Mouse (Mus musculus) natural killer cell, adult 2 months (primary cell): Measurements from ENCODE around the gene Gm20431.

ENCODE experiments used
- DNase-seq, 2 experiments: peaks; one replicate each; pipeline ENCODE4 v3.0.0; 2022; ENCODE audit warnings: low spot score in 2 of 2

The Gm20431 gene

DNA sequence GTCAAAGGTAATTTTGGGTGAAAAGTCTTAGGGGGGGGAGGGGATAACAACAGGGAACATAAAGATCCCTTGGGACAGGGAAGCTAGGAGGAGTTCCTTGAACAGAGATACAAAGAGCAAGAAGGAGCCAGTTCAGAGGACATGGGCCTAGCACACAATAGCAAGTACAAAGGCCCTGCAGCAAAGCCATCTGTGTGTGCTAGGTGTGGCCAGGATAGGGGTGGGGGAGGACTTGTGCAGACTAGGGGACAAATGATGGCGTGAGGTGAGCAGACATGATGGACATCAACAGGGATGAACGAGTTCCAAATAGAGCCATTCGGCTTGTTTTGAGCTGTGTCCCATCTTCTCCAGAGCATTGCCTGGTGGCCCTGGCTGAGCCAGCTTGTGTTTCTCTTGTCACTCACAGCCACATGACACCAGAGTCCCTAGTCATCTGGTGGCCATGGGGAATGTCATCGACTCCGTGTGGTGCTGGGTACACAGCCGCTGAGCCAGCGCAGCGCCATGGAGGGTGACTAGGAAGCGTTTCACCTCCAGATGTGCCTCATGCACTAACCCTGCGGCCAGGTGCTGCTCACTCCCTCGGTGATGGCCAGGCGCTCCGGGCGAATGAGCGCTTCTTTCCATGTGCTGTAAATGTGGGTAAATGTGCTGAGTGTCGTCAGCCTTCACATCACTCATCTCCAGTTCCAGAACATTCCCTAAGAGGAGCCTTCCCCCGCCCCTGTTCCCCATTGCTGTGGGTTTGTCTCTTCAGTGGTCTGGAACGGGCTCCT, 89.7 kb downstream of the Gm20431 start:
- no peak for DNase-seq

DNA sequence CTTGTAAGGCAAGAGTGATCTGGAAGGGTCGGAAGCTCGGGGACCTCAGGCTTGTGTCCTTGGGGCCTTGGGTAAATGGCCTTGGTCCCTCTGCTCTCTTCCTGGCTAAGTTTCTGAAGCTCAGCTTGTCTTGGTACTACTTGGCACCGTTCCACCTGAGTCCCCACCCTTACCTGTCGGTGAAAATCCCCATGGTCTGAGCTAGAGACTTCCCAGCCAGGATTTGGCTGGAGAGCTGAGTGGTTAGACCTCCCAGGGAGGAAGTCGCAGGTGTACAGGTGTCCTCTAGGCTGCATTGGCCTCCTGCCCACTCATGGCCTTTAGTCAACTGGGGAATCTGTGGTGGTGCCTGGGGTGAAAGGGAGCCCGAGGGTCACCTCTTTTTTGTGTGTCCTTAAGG, 90.5 kb downstream of the Gm20431 start:
- no peak for DNase-seq

DNA sequence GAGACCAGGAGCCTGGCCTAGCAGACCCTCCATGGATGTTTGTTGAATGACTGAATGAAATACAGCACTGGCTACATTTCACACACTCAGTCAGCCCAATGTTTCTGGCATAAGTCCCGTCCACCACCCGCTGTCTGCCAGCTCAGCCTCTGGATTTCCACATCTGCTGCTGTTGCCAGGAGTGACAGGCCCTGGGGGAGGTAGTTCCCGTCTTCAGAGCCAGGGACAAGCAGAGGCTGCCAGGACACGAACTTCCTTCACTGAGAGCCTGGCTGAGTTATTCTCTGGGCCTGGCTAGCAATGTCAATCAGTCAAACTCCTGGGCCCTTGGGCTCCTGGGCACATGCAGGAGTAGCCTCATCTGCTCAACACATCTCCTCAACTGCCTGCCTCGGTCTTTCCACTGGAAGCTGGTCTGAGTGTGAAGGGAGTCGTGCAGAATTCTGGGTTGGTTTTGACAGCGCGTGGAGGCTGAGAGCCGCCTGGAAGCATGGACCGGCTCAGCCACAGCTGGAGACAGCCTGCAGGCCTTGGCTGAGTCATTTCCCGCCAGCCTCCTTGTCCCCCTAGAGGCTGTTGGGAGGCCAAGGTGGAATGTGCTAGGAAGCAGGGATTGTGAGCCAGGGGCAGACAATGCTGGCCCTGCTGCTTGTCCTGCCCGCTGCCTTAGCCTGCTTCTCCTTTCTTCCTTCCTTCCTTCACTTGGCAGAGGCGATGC, 91.2 kb downstream of the Gm20431 start:
- DNase-seq = no peak

DNA sequence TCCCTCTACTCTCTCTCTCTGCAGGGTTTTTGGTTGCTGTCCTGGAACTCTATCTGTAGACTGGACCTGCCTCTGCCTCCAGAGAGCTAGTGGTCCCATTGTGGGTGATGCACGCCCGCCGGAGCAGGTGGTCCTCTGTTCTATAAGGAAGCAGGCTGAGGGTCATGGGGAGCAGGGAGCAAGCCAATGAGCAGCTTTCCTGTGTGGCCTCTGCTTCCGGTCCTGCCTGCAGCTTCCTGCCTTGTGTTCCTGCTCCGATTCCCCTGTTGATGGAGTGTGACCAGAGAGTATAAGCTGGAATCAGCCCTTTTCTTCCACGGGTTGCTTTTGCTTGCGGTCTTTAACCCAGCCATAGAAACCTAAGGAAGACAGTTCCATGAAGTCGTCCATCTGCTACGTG, 93.2 kb downstream of the Gm20431 start:
- DNase-seq = no peak

DNA sequence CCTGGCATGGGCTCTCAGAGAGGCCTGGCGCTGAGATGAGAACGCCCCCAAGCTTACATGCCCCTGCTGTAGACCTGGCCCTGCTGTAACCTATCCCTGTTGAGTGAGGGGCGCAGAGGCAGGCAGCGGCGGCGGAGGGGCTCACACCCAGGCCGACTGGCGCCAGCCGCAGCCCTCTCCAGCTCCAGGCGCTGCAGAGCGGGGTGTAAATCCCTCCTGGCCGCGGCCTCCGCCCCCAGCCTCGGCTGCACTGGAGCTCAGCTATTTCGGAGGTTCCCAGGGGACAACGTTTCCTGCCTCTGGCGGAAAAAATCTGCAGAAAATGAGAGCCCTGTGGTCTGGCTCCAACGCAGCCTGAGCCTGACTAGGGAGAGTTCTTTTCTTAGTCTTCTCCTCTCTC, 95.6 kb downstream of the Gm20431 start:
- DNase-seq = no peak

DNA sequence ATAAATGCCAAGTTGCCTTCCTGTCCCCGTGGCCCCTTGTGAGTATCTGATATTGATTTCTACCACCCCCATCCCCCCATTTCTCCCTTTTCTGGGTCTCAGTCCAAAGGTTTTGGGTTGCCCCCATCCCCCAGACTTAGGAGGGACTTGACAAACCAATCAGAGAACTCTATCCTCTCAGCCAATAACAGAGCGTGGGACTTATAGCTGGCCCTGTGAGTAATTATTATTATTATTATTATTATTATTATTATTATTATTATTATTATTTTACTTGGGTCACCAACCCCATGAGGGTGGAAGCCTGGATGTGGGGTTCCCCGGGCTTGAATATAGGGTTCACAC, 96.0 kb downstream of the Gm20431 start:
- no peak for DNase-seq

DNA sequence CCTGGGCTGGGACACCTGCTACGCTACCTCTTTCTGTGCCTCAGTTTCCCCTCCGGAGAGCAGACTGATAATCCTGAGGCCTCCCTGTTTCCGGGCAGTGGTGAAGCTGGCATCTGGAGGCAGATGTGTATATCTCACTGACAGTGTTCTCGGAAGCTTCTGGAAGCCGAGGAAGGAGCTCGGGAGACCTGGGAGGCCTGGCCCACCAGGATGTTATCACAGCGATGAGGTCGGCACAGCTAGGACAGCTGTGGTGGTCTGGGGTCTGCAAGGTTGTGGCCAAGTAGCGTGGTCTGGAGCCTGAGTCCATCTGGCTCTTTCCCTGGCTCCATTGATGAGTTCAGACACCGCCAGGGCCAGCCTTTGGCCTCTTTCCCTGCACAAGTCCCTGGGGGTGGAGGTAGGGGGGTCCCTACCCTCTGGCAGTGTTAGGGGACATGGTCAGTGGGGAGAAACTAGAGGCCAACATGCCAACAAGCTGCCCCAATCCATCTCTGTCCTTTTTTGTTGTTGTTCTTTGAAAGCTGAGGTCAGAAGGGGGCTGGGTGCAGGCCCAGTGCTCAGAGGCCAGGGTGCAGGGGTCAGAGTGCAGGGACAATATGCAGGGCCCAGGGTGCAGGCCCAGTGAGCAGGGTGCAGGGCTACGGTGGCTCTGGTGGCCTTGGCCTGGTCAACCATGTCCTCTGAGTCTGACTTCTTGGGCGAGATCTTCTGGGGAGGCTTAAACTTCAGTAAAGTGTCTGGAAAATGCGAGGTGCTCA, 96.6 kb downstream of the Gm20431 start:
- no peak for DNase-seq

DNA sequence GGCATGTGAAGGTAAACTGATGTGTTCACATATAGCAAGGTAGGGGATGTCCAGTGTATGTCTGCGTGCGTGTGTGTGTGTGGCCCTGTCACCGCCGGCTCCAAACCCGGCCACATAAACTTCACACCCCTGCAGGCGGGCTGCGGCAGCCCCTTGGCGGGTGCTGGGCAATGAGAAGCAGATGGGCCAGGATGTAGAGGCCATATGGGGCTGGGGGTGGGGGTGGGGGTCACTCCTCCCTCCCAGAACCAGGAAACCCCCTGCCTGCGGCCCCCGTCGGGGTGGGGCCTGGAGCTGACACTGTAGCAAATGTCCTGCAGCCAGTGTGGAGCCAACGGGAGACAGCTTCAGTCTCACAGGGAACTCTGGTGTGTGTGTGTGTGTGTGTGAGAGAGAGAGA, 97.6 kb downstream of the Gm20431 start:
- DNase-seq = no peak

DNA sequence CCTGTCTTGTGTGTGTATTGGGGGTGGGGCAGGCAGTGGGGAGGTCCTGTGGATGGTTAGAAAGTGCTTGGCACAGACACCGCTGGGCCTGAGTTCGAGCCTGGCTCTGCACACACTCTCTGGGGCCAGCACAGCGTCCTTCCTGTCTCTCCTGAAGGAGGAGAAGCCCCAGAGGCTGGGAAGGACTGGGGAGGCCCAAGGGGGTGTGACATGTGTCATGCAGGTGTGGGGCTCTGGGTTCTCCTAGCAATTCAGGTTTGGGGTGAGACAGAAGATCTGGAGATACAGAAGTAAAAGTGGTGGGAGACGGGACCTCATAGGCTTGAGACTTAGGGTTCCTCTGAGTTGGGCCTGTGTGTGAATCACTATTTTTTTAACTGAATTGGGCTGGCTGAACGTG, 98.3 kb downstream of the Gm20431 start:
- DNase-seq = no peak

DNA sequence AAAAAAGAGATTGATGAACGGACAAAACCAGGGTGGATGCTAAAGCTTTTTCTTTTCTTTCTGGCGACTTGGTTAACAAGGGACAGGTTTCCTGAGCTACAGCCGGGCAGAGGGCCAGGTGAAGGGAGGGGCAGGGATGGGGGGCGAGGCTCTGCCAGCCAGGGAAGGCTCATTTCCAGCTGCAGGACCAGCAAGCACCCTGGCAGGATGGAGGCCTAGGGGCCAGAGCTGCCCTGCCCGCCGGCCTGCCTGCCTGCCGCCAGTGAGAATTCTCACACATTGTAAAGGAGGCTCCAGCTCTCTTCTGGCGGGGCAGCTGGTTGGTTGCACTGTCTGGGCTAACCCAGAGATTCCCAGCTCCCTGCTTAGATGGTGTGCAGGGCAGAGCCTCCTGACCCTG, 99.2 kb downstream of the Gm20431 start:
- DNase-seq = no peak

DNA sequence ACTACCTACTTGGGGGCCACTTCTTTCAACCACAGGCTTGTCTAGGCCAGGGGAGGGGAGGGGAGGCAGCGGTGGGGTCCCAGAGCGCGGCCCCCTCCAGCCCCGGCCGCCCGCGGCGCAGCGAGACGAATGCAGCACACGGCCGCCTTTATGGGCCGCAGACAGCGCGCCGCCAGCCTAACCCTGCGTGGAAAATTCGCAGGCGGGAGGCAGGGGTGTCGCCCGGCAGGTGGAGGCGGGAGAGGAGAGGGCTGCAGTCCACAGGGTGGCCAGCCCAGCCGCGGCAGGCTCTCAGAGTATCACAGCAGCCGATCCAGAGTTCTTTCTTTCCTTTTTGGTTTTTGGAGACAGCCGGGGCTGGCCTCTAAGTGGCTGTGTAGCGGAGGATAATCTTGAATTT, 101.9 kb downstream of the Gm20431 start:
- DNase-seq = no peak
